10 mouse cellular contexts compared by ENCODE assay signal in the genomic region with DNA sequence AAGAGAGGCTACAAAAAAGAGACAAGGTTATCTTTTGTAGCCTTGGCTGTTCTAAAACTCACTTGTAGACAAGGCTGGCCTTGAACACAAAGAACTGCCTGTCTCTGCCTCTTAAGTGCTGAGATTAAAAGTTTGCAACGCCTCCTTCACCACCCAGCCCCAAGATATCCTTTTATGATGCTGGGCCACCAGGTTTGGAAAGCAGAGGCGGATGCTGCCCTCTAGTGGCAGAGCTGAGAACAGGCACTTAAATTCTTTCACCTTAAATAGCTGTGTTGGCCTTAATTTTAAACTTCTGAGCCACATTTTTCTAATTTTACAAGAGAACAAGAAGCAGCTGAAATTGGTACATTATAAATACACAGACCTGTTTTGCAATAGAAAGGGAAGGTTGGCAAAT.
DNase-seq lines count a peak whose midpoint lies in the region; ATAC-seq and TF ChIP-seq lines count a peak whose summit lies in the region.
"Had no signal": no experiment of that assay in that cellular context is flagged by ENCODE, and none has a peak within 500 bp of the region (broad histone marks: within the 10 kb centered on the region; RNA-seq: fewer than 3 reads in every experiment).

No protein-coding gene starts in this region.

- no peak overlapping the region for H3K27ac ChIP-seq in midbrain, embryonic 10.5 days (replicated peaks)
- H3K27ac ChIP-seq in midbrain, embryonic 13.5 days, result no peak overlapping the region
- no peak overlapping the region for H3K27ac ChIP-seq in small intestine, adult 2 months (ENCODE audit: insufficient read depth, low read depth, low read length)
- H3K27ac ChIP-seq: neural tube, embryonic 12.5 days had no signal

- peak; percentile 76; the same call in 1 of the 2 replicates for TF ChIP-seq CTCF in small intestine, adult 2 months (IDR thresholded peaks at IDR 0.05; ENCODE audit: extremely low read depth, insufficient read length, insufficient replicate concordance, low read depth, low read length)

- peak; percentile 7 for DNase-seq in cerebellum, adult 9-10 months
- no peak for DNase-seq in cerebellum, adult 18-20 months
- peak; percentile 51 for DNase-seq in midbrain, embryonic 10.5 days (ENCODE audit: low spot score)
- DNase-seq in embryo, embryonic 11.5 days (ENCODE audit: low read depth, low spot score), result peak; percentile 32
- DNase-seq in ovary, postnatal 14 days (ENCODE audit: low spot score), result no peak
- no peak for DNase-seq in spleen, adult 12 weeks (ENCODE audit: low spot score)

- H3K4me2 ChIP-seq in midbrain, embryonic 13.5 days (replicated peaks), result no peak overlapping the region
- H3K4me2 ChIP-seq: neural tube, embryonic 12.5 days had no signal

- H3K9ac ChIP-seq in midbrain, embryonic 13.5 days (replicated peaks), result no peak overlapping the region
- H3K9ac ChIP-seq: neural tube, embryonic 12.5 days had no signal

- TF ChIP-seq POLR2A in small intestine, adult 2 months (IDR thresholded peaks at IDR 0.05; ENCODE audit: low read depth, low read length), result no peak

- H3K9me3 ChIP-seq in midbrain, embryonic 10.5 days (replicated peaks), result no peaks in the 10 kb centered on the region
- no peaks in the 10 kb centered on the region for H3K9me3 ChIP-seq in midbrain, embryonic 13.5 days
- H3K9me3 ChIP-seq: neural tube, embryonic 12.5 days had no signal

- ATAC-seq in midbrain, embryonic 13.5 days, result no peak

- 7% methylated on average over 2 of the region's 2 CpGs for WGBS in midbrain, embryonic 10.5 days
- 2% methylated on average over 2 of the region's 2 CpGs for WGBS in midbrain, embryonic 13.5 days
- 5% methylated on average over 2 of the region's 2 CpGs for WGBS in small intestine, adult 2 months

- H3K4me3 ChIP-seq in midbrain, embryonic 10.5 days, result no peak overlapping the region
- no peak overlapping the region for H3K4me3 ChIP-seq in midbrain, embryonic 13.5 days (replicated peaks)
- H3K4me3 ChIP-seq in small intestine, adult 2 months (ENCODE audit: low read depth, low read length), result no peak overlapping the region
- H3K4me3 ChIP-seq: neural tube, embryonic 12.5 days had no signal

- H3K27me3 ChIP-seq in midbrain, embryonic 10.5 days (ENCODE audit: low read depth, poor library complexity, severe bottlenecking), result peaks cover 42% of the 10 kb centered on the region
- H3K27me3 ChIP-seq in midbrain, embryonic 13.5 days, result peaks cover 15% of the 10 kb centered on the region
- no peaks in the 10 kb centered on the region for H3K27me3 ChIP-seq in small intestine, adult 2 months (ENCODE audit: control insufficient read depth, insufficient read depth, low read length)
- H3K27me3 ChIP-seq: neural tube, embryonic 12.5 days had no signal

- peaks cover 4% of the 10 kb centered on the region; the same call in 1 of the 2 replicates for H3K4me1 ChIP-seq in midbrain, embryonic 10.5 days
- H3K4me1 ChIP-seq in midbrain, embryonic 13.5 days (replicated peaks), result no peaks in the 10 kb centered on the region
- H3K4me1 ChIP-seq in small intestine, adult 2 months (ENCODE audit: control insufficient read depth, insufficient read depth, insufficient read length, low read length), result no peaks in the 10 kb centered on the region
- H3K4me1 ChIP-seq: neural tube, embryonic 12.5 days had no signal

- no peaks in the 10 kb centered on the region for H3K36me3 ChIP-seq in midbrain, embryonic 10.5 days
- no peaks in the 10 kb centered on the region for H3K36me3 ChIP-seq in midbrain, embryonic 13.5 days
- no peaks in the 10 kb centered on the region for H3K36me3 ChIP-seq in small intestine, adult 2 months (ENCODE audit: control insufficient read depth, insufficient read depth, low read length)
- H3K36me3 ChIP-seq: G1E; neural tube, embryonic 12.5 days had no signal

Comparison
In these comparisons a context has a peak if more than half of its experiments do, and no peak if none do; other contexts are left out.
1. DNase-seq: peak in cerebellum, adult 9-10 months (single experiment), midbrain, embryonic 10.5 days (single experiment) and embryo, embryonic 11.5 days (single experiment); none in cerebellum, adult 18-20 months (0 of 2), ovary, postnatal 14 days (single experiment) and spleen, adult 12 weeks (single experiment).